Mouse (Mus musculus) hindbrain, embryonic 11.5 days (tissue): ENCODE data around the gene Sept9. TPM values are rescaled to one million over a fixed set of nuclear protein-coding genes. Genes with fewer than 3 reads are reported as not detected.

ENCODE experiments used
- ATAC-seq: fragments of 200-750 bp; cut with Nextera tagmentation; 2 replicates; pipeline ENCODE4 v1.8.0; 2017; ENCODE audit warnings: mild to moderate bottlenecking, moderate TSS enrichment, moderate library complexity; ENCODE audit not compliant: low FRiP score
- DNase-seq: peaks from one replicate; pipeline ENCODE4 v3.0.0-alpha.2; 2015; ENCODE audit warnings: low spot score
- H3K27ac ChIP-seq: fragments of 300-500 bp; sonication (generic); 2 replicates; pipeline ENCODE4 v1.5.1; 2014; ENCODE audit warnings: mild to moderate bottlenecking, low read depth, low read length
- H3K27me3 ChIP-seq: fragments of 300-500 bp; sonication (generic); 2 replicates; pipeline ENCODE4 v1.6.1; 2014; ENCODE audit warnings: mild to moderate bottlenecking, low read length, moderate library complexity, mixed read lengths; ENCODE audit not compliant: control insufficient read depth, insufficient read depth
- H3K36me3 ChIP-seq: fragments of 300-500 bp; sonication (generic); 2 replicates; pipeline ENCODE4 v1.6.1; 2014; ENCODE audit warnings: mild to moderate bottlenecking, low read length, moderate library complexity, mixed read lengths; ENCODE audit not compliant: control insufficient read depth, insufficient read depth
- H3K4me1 ChIP-seq: fragments of 300-500 bp; sonication (generic); replicated peaks from 2 replicates; pipeline ENCODE4 v1.6.1; 2014; ENCODE audit warnings: low read length, mixed read lengths; ENCODE audit not compliant: control insufficient read depth, insufficient read depth
- H3K4me2 ChIP-seq: fragments of 300-500 bp; sonication (generic); replicated peaks from 2 replicates; pipeline ENCODE4 v1.6.1; 2014; ENCODE audit warnings: mild to moderate bottlenecking, low read depth, low read length
- H3K4me3 ChIP-seq: fragments of 300-500 bp; sonication (generic); 2 replicates; pipeline ENCODE4 v1.5.1; 2014; ENCODE audit warnings: low read depth, low read length
- H3K9ac ChIP-seq: fragments of 300-500 bp; sonication (generic); 2 replicates; pipeline ENCODE4 v1.6.1; 2014; ENCODE audit warnings: low read depth, low read length
- H3K9me3 ChIP-seq: fragments of 300-500 bp; sonication (generic); 2 replicates; pipeline ENCODE4 v1.6.1; 2016; ENCODE audit warnings: low read length; ENCODE audit not compliant: control insufficient read depth
- WGBS: fragments of 180-500 bp; shearing (Covaris S2); extraction: QIAGEN DNeasy Blood & Tissue Kit; methylation state at CpG from one replicate; pipeline ENCODE4 v1.1.7; 2014; 5-methylcytosine and 5-hydroxymethylcytosine counted together
- polyA plus RNA-seq: library from polyadenylated mRNA; unstranded; fragments of >200 nt; fragmentation: Nextera tagmentation; extraction: Ambion mirVana; gene quantifications from 2 replicates; pipeline ENCODE4 v1.2.1, GENCODE M21; 2014

The Sept9 gene
- polyA plus RNA-seq, 1 experiment from 2014 or later: 126 TPM

- Histone ChIP-seq H3K4me3 (no peak overlapping the region), H3K9me3 (no peaks in the 10 kb centered on the region), H3K4me2 (no peak overlapping the region), H3K36me3 (no peaks in the 10 kb centered on the region), H3K27me3 (no peaks in the 10 kb centered on the region), H3K9ac (no peak overlapping the region), H3K27ac (no peak overlapping the region), H3K4me1 (no peaks in the 10 kb centered on the region)
- WGBS: 97% methylated on average over 8 of the region's 8 CpGs
- ATAC-seq (no peak), DNase-seq (no peak)
Measured at GRCm38 (mm10) chr11:117220777-117221176, 21.3 kb downstream of the Sept9 start.

DNA sequence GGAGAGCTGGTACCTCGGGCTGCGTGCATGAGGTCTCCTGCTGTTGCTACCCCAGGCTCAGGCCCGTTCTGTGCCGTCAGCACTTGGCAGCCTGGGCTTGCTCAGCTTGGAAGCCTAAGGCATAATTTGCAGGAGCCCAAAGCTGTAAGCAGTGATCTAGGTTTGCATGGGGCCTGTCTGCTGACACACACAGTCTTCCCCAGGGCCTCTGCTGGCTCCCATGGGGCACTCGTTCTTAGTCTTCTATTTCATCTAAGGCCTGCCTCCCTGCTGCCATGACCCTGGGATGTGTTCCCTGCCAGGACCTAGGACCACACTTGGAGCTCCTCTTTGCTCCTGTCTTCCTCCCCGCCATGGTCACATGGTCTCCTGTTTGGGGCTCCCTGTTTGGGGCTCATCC is 21.7 kb downstream of the Sept9 start:
- Histone ChIP-seq H3K36me3 (no peaks in the 10 kb centered on the region), H3K9me3 (no peaks in the 10 kb centered on the region), H3K27ac (no peak overlapping the region), H3K4me2 (no peak overlapping the region), H3K27me3 (no peaks in the 10 kb centered on the region), H3K4me1 (no peaks in the 10 kb centered on the region), H3K4me3 (no peak overlapping the region), H3K9ac (no peak overlapping the region)
- DNase-seq: no peak
- WGBS: 73% methylated on average over 6 of the region's 6 CpGs
- no peak for ATAC-seq

DNA sequence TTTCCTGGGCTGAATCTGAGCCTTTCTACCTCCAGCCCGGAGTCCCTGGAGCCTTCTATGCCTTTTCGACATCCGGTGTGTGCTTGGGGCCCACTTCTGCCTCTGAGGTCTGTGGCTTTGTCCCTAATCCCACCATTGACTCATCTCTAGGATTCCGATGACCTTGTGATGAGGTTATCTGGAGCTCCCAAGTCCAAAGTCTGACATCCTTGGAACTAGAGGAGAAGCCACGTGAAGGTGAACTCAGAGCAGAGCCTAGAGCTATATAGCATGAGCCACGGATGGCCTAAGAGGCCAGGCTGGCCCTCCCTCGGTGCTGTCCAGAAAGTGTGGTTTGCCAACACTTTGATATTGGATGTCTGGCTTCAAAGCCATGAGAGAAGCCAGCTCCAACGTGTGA is 23.4 kb downstream of the Sept9 start:
- no peak for ATAC-seq
- H3K36me3 ChIP-seq: no peaks in the 10 kb centered on the region
- H3K27ac ChIP-seq: no peak overlapping the region
- H3K9me3 ChIP-seq: no peaks in the 10 kb centered on the region
- no peak for DNase-seq
- no peaks in the 10 kb centered on the region for H3K4me1 ChIP-seq
- no peak overlapping the region for H3K4me2 ChIP-seq
- H3K27me3 ChIP-seq: no peaks in the 10 kb centered on the region
- WGBS: 70% methylated on average over 8 of the region's 8 CpGs
- no peak overlapping the region for H3K4me3 ChIP-seq
- H3K9ac ChIP-seq: no peak overlapping the region

- DNase-seq: no peak
- 53% methylated on average over 4 of the region's 4 CpGs for WGBS
- no peaks in the 10 kb centered on the region for H3K9me3 ChIP-seq
- H3K27me3 ChIP-seq: no peaks in the 10 kb centered on the region
- H3K36me3 ChIP-seq: no peaks in the 10 kb centered on the region
- no peak overlapping the region for H3K27ac ChIP-seq
- H3K9ac ChIP-seq: no peak overlapping the region
- no peak overlapping the region for H3K4me3 ChIP-seq
- no peak for ATAC-seq
- no peaks in the 10 kb centered on the region for H3K4me1 ChIP-seq
- no peak overlapping the region for H3K4me2 ChIP-seq
Measured at GRCm38 (mm10) chr11:117224804-117225203, 25.3 kb downstream of the Sept9 start.

DNA sequence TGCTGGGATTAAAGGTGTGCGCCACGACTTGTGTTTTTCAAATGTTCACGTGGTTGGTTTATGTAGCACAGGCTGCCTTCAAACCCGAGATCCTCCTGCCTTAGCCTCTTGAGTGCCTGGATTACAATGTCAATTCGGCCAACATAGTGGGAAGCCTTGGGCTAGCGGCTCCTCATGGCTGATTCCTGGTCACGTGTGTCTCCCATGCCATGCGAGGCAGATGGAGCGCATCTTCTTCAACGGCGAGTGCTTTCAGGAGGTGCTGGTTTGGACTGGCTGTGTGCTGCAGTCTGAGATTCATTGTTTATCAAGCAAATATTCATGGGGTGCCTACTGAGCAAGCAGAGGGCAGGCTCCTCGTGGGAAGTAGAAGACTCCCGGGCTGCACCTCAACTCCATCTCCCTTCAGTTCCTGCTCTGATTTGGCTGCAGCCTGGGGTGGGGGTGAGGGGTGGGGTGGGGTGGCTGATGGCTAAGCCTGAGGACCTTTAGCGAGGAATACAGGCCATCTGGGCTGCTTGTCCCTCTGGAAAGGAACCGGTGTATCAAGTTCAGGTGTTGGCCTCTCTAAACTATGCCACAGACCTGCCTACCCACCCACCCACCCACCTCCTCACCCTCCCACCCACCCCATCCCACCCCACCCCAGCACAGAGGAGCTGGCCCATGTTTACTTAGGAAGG is 26.2 kb downstream of the Sept9 start:
- Histone ChIP-seq H3K9ac (no peak overlapping the region), H3K27ac (no peak overlapping the region), H3K4me2 (no peak overlapping the region), H3K4me3 (no peak overlapping the region), H3K27me3 (no peaks in the 10 kb centered on the region), H3K36me3 (no peaks in the 10 kb centered on the region), H3K4me1 (no peaks in the 10 kb centered on the region), H3K9me3 (no peaks in the 10 kb centered on the region)
- WGBS: 80% methylated on average over 15 of the region's 15 CpGs
- no peak for ATAC-seq
- DNase-seq: no peak

DNA sequence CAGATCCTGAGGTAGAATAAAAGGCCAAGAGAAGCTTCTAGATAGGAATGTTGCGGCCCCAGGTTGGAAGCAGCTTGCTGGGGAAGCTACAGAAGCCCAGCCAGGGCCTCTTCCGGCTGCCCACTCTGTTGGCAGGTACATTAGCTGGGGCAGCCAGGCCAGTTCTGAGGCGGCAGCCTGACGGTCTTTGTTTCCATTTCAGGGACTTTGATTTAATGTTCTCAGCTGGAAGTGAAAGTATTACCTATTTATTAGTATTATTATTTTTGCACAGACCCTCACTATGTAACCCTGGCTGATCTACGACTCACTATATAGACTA is 26.7 kb downstream of the Sept9 start:
- Histone ChIP-seq H3K27me3 (no peaks in the 10 kb centered on the region), H3K4me1 (no peaks in the 10 kb centered on the region), H3K9ac (no peak overlapping the region), H3K9me3 (no peaks in the 10 kb centered on the region), H3K27ac (no peak overlapping the region), H3K4me3 (no peak overlapping the region), H3K4me2 (no peak overlapping the region), H3K36me3 (no peaks in the 10 kb centered on the region)
- WGBS: 84% methylated on average over 5 of the region's 5 CpGs
- DNase-seq: no peak
- no peak for ATAC-seq

GRCm38 (mm10) chr11:117228139-117228538 is 28.7 kb downstream of the Sept9 start:
- H3K27me3 ChIP-seq: no peaks in the 10 kb centered on the region
- H3K27ac ChIP-seq: no peak overlapping the region
- H3K4me1 ChIP-seq: no peaks in the 10 kb centered on the region
- no peak overlapping the region for H3K4me3 ChIP-seq
- H3K9me3 ChIP-seq: no peaks in the 10 kb centered on the region
- DNase-seq (no peak), ATAC-seq (no peak)
- no peak overlapping the region for H3K9ac ChIP-seq
- no peak overlapping the region for H3K4me2 ChIP-seq
- WGBS: 57% methylated on average over 10 of the region's 10 CpGs
- no peaks in the 10 kb centered on the region for H3K36me3 ChIP-seq

- DNase-seq (no peak), ATAC-seq (no peak)
- Histone ChIP-seq H3K27ac (no peak overlapping the region), H3K9ac (no peak overlapping the region), H3K4me2 (no peak overlapping the region), H3K9me3 (no peaks in the 10 kb centered on the region), H3K36me3 (no peaks in the 10 kb centered on the region), H3K4me1 (peaks cover 2% of the 10 kb centered on the region; the same call in 1 of the 2 replicates), H3K27me3 (no peaks in the 10 kb centered on the region), H3K4me3 (no peak overlapping the region)
- WGBS: 62% methylated on average over 11 of the region's 11 CpGs
Measured at GRCm38 (mm10) chr11:117231551-117231950, 32.1 kb downstream of the Sept9 start.

- Histone ChIP-seq H3K4me2 (0 out of 2 replicates have a peak overlapping the region, but pooled peaks have one; percentile 12), H3K4me1 (peaks cover 2% of the 10 kb centered on the region; the same call in 1 of the 2 replicates), H3K36me3 (no peaks in the 10 kb centered on the region), H3K9ac (no peak overlapping the region), H3K9me3 (no peaks in the 10 kb centered on the region), H3K4me3 (no peak overlapping the region), H3K27me3 (no peaks in the 10 kb centered on the region), H3K27ac (no peak overlapping the region)
- DNase-seq (peak; percentile 39), ATAC-seq (no peak)
- 30% methylated on average over 19 of the region's 19 CpGs for WGBS
Measured at GRCm38 (mm10) chr11:117232032-117232431, 32.6 kb downstream of the Sept9 start.
